Mouse (Mus musculus) heart, embryonic 11.5 days (tissue): ENCODE data around the gene Cep152. TPM values are rescaled to one million over a fixed set of nuclear protein-coding genes. Genes with fewer than 3 reads are reported as not detected.

Experiments
- ATAC-seq: fragments of 200-750 bp; cut with Nextera tagmentation; replicated peaks from 2 replicates; pipeline ENCODE4 v1.8.0; 2017; ENCODE audit warnings: moderate library complexity; ENCODE audit not compliant: insufficient number of reproducible peaks, low FRiP score, low TSS enrichment
- H3K27ac ChIP-seq: fragments of 300-500 bp; sonication (generic); 2 replicates; pipeline ENCODE4 v1.5.1; 2014; ENCODE audit warnings: mild to moderate bottlenecking, low read depth, low read length
- H3K27me3 ChIP-seq: fragments of 300-500 bp; sonication (generic); 2 replicates; pipeline ENCODE4 v1.6.1; 2014; ENCODE audit warnings: mild to moderate bottlenecking, low read length, mixed read lengths; ENCODE audit not compliant: control insufficient read depth, insufficient read depth
- H3K36me3 ChIP-seq: fragments of 300-500 bp; sonication (generic); 2 replicates; pipeline ENCODE4 v1.6.1; 2014; ENCODE audit warnings: mild to moderate bottlenecking, low read length, moderate library complexity, mixed read lengths; ENCODE audit not compliant: control insufficient read depth, insufficient read depth
- H3K4me1 ChIP-seq: fragments of 300-500 bp; sonication (generic); 2 replicates; pipeline ENCODE4 v1.6.1; 2014; ENCODE audit warnings: low read length; ENCODE audit not compliant: control insufficient read depth, insufficient read depth
- H3K4me2 ChIP-seq: fragments of 300-500 bp; sonication (generic); 2 replicates; pipeline ENCODE4 v1.6.1; 2014; ENCODE audit warnings: mild to moderate bottlenecking, moderate library complexity
- H3K4me3 ChIP-seq: fragments of 300-500 bp; sonication (generic); 2 replicates; pipeline ENCODE4 v1.5.1; 2014; ENCODE audit warnings: low read depth, low read length
- H3K9ac ChIP-seq: fragments of 300-500 bp; sonication (generic); 2 replicates; pipeline ENCODE4 v1.6.1; 2014; ENCODE audit warnings: mild to moderate bottlenecking, low read depth, low read length, moderate library complexity
- H3K9me3 ChIP-seq: fragments of 300-500 bp; sonication (generic); replicated peaks from 2 replicates; pipeline ENCODE4 v1.6.1; 2016; ENCODE audit warnings: low read length; ENCODE audit not compliant: control insufficient read depth
- WGBS: fragments of 180-500 bp; shearing (Covaris S2); extraction: QIAGEN DNeasy Blood & Tissue Kit; methylation state at CpG from one replicate; pipeline ENCODE4 v1.1.7; 2014; ENCODE audit not compliant: insufficient replicate concordance; 5-methylcytosine and 5-hydroxymethylcytosine counted together
- polyA plus RNA-seq: library from polyadenylated mRNA; unstranded; fragments of >200 nt; fragmentation: Nextera tagmentation; extraction: Ambion mirVana; gene quantifications from 2 replicates; pipeline ENCODE4 v1.2.1, GENCODE M21; 2014

Cep152 gene
- polyA plus RNA-seq, 1 experiment from 2014 or later: 5.2 TPM

DNA sequence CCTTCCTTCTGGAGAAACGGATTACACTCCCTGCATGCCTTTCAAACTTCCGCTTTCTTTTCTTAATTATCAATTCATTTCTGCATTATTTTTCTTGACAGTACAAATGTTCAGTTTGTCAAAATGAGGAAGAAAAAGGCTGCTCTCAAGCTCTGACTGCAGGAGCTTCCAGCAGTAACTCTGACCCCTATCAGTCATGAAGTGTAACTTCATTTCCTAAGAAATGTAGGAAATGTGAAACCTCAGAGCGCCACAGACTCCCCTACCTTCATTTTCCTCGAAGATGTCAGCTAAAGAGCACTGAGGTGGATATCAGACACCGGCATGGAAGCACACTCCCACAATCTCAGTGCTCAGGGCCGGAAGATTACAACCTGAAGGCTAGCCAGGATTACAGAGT, 30.8 kb downstream of the Cep152 start:
- WGBS: 75% methylated on average over 6 of the region's 6 CpGs
- Histone ChIP-seq H3K27me3 (no peaks in the 10 kb centered on the region), H3K27ac (no peak overlapping the region), H3K4me1 (no peaks in the 10 kb centered on the region), H3K36me3 (peaks cover 12% of the 10 kb centered on the region), H3K9me3 (no peaks in the 10 kb centered on the region), H3K9ac (no peak overlapping the region), H3K4me2 (no peak overlapping the region), H3K4me3 (no peak overlapping the region)
- no peak for ATAC-seq

DNA sequence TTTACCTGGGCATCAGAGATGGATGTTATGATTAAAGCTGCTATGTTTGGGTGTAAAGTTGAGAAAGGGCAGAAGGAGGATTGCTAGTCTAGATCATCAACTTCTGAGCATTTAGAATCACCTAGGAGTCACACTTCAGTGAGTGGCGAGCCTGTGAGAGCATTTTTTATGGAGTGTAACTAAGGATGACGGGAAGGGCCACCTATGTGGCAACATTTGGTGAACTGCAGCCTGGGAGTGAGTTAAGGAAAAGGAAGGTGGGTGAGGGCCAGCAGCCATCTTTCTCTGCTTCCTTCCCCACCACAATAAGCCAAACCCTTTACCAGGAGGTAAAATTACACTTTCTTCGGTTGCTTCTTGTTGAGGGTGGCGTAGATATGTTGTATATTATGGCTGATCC, 33.0 kb downstream of the Cep152 start:
- Histone ChIP-seq H3K36me3 (peaks cover 18% of the 10 kb centered on the region), H3K4me1 (no peaks in the 10 kb centered on the region), H3K27me3 (no peaks in the 10 kb centered on the region), H3K27ac (no peak overlapping the region), H3K9ac (no peak overlapping the region), H3K9me3 (no peaks in the 10 kb centered on the region), H3K4me2 (no peak overlapping the region), H3K4me3 (no peak overlapping the region)
- no peak for ATAC-seq
- WGBS: 92% methylated on average over 4 of the region's 4 CpGs

DNA sequence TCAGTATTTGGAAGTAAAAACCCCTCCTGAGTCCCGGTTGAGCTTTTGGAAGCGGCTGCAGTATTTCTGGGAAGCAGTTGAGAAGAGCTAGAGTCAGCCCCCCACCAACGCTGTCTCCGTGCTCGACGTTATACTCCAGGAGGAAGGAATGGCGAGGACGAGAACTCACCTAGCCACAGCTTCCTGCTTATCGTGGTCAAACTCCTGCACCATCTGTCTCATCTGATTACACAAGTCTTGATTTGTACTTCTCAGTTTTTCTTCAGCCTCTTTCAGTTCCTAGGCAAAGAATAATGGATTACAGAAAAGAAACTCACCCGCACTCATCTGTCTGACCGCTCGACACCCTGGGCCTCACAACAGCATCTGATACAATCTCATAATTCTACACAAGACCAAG, 35.6 kb downstream of the Cep152 start:
- ATAC-seq: no peak
- no peak overlapping the region for H3K4me2 ChIP-seq
- H3K27me3 ChIP-seq: no peaks in the 10 kb centered on the region
- H3K4me3 ChIP-seq: no peak overlapping the region
- WGBS: 92% methylated on average over 12 of the region's 12 CpGs
- H3K9ac ChIP-seq: no peak overlapping the region
- H3K9me3 ChIP-seq: no peaks in the 10 kb centered on the region
- H3K27ac ChIP-seq: no peak overlapping the region
- no peaks in the 10 kb centered on the region for H3K4me1 ChIP-seq
- peaks cover 21% of the 10 kb centered on the region for H3K36me3 ChIP-seq

DNA sequence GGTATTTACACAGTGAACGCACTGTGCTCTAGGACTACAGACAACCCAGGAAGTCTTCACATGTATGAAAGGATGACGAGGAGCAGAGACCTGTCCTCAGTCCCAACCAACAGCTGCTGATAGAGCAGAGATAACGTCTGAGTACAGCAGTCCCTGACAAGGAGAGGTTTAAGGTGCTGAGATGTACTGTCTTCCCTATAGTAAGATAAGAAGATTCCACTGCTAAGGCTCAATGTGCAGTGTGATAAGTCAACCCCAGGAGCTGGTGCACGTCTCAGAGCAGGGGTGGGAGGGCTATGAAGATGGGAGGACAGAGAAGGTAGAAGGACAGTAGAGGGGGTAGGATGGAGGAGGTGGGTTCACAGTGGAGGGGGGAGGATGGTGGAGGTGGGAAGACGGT, 43.8 kb downstream of the Cep152 start:
- 34% methylated on average over 5 of the region's 5 CpGs for WGBS
- Histone ChIP-seq H3K4me1 (no peaks in the 10 kb centered on the region; the same call in 1 of the 2 replicates), H3K4me2 (no peak overlapping the region), H3K27ac (no peak overlapping the region), H3K36me3 (peaks cover 17% of the 10 kb centered on the region), H3K9ac (no peak overlapping the region), H3K27me3 (no peaks in the 10 kb centered on the region), H3K4me3 (no peak overlapping the region), H3K9me3 (no peaks in the 10 kb centered on the region)
- ATAC-seq: no peak

DNA sequence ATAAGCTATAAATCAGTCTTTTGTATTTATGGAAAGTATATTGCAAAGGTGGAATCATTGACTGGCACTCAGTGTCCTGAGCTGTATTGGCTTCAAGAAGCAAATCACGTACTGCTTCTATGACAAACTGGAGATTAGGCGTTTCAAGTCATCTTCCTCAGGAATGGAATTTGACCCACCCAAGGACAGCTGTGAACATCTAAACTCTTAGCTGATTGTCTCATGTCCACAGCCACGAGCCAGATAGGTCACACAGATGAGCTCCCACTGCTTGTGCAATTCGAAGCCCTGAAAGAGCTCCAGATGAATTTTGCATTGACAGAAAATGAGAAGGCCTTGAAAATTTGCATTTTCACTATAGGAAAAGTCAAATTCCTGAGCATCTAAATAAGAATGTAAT, 47.2 kb downstream of the Cep152 start:
- no peak overlapping the region for H3K4me3 ChIP-seq
- ATAC-seq: no peak
- H3K9me3 ChIP-seq: no peaks in the 10 kb centered on the region
- H3K9ac ChIP-seq: no peak overlapping the region
- no peak overlapping the region for H3K4me2 ChIP-seq
- H3K4me1 ChIP-seq: no peaks in the 10 kb centered on the region; the same call in 1 of the 2 replicates
- H3K27me3 ChIP-seq: no peaks in the 10 kb centered on the region
- H3K27ac ChIP-seq: no peak overlapping the region
- peaks cover 32% of the 10 kb centered on the region for H3K36me3 ChIP-seq
- WGBS: 63% methylated on average over 4 of the region's 4 CpGs

DNA sequence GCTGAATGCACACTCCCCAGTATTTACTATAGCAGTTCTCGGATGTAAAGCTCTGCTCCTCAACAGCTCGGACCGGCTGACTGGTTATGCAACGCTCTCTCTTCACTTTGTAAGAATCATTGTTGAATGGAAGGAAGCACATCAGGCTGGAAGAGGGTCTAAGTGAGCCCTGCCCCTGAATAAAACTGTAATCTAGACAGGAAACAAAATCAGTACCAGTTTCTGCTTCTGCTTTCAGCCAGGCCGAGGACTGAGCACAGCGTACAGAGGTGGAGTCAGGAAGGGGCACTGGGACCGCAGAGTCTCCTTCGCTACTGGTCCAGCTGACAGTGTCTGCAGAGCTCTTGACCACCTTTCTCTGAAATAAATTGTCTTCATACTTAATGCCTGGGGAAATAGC, 48.4 kb downstream of the Cep152 start:
- no peak overlapping the region for H3K4me3 ChIP-seq
- H3K9me3 ChIP-seq: no peaks in the 10 kb centered on the region
- no peak overlapping the region for H3K9ac ChIP-seq
- 77% methylated on average over 8 of the region's 8 CpGs for WGBS
- no peak overlapping the region for H3K4me2 ChIP-seq
- no peak overlapping the region for H3K27ac ChIP-seq
- no peak for ATAC-seq
- H3K27me3 ChIP-seq: no peaks in the 10 kb centered on the region
- H3K4me1 ChIP-seq: no peaks in the 10 kb centered on the region; the same call in 1 of the 2 replicates
- peaks cover 32% of the 10 kb centered on the region for H3K36me3 ChIP-seq

DNA sequence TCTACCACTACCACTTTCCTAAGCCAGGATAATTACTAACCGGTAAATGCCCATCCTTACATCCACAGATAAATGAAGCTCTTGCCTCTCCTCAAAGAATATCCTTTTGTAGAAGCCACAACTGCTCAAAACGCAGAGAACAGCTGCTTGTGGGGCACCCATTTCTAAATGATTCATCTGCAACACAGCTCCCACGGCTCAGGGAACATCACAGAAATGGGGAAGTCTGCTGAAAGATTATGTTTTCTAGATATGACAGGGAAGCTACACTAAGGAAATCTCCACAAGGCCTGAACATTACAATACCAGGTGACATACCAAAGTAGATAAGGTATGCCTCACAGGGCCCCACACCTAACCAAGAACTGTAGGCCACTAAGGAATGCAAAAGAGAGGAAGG, 49.1 kb downstream of the Cep152 start:
- Histone ChIP-seq H3K27ac (no peak overlapping the region), H3K36me3 (peaks cover 31% of the 10 kb centered on the region), H3K27me3 (no peaks in the 10 kb centered on the region), H3K9ac (no peak overlapping the region), H3K4me1 (no peaks in the 10 kb centered on the region), H3K4me2 (no peak overlapping the region), H3K9me3 (no peaks in the 10 kb centered on the region), H3K4me3 (no peak overlapping the region)
- ATAC-seq: no peak
- 87% methylated on average over 3 of the region's 3 CpGs for WGBS

DNA sequence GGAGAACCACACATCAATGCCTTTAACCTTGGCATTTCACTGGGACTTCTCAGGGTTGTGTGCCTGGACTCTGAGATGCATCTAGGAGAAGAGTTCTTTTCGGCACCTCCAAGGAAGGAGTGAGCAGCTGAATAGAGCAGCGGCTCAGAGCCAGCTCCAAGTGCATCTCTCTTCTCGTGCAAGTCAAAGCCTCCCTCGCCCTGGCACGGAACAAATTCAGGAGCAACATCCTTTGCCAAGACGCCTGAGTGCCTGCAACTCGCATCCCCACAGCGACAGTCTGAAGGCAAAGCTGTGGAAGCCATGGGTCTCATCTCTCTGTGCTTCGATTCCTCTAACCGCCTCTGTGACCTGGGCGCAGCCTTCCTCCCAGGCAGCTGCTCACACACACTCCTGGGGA, 61.0 kb downstream of the Cep152 start:
- Histone ChIP-seq H3K9ac (no peak overlapping the region), H3K36me3 (peaks cover 8% of the 10 kb centered on the region), H3K27me3 (no peaks in the 10 kb centered on the region), H3K4me1 (no peaks in the 10 kb centered on the region), H3K9me3 (no peaks in the 10 kb centered on the region), H3K4me3 (no peak overlapping the region), H3K4me2 (no peak overlapping the region), H3K27ac (no peak overlapping the region)
- ATAC-seq: no peak
- 89% methylated on average over 11 of the region's 11 CpGs for WGBS

DNA sequence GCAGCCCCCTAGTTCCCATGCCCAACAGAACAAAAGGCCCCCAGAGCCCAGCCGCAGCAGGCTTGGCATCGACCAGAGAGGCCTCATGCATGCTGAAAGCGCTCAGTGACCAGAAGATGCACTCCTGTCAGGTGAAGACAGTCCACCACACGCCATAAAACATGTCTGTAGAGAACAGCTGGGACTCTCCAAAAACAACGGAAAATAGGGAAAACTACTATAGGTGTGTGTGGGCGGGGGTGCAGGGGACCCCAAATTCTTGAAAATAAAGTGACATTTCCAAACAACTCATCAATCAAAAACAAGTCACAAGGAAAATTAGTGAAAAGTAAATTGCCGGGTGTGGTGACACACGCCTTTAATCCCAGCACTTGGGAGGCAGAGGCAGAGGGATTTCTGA, 62.5 kb downstream of the Cep152 start:
- Histone ChIP-seq H3K9me3 (no peaks in the 10 kb centered on the region), H3K36me3 (peaks cover 4% of the 10 kb centered on the region), H3K27me3 (no peaks in the 10 kb centered on the region), H3K4me1 (no peaks in the 10 kb centered on the region), H3K9ac (no peak overlapping the region), H3K27ac (no peak overlapping the region), H3K4me2 (no peak overlapping the region), H3K4me3 (no peak overlapping the region)
- 90% methylated on average over 8 of the region's 8 CpGs for WGBS
- no peak for ATAC-seq
